Mouse (Mus musculus): ENCODE measurements at regions not wholly inside any gene's neighbourhood (a gene's known extent, or its start where the extent isn't known, plus 50 kb on each side); places are given as distances from the start of the nearest gene placed in this dataset.

DNA sequence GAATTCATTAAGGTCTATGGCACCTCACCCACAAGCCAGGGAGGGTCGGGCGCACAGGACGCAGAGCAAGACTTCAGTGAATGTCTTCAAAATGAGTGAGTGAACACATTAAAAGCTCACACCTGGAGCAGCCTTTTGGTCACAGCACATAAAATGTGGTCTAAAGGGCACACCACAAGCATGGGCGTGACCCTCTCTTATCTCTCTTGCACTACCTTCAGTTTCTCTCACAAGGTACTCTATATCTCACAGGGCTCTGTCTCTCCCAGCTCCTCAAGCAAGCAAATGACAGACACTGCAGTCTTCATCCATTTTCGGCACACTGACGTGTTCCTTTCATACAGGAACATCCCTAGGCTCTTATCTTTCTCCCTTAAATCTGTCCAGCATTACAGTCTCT, 444.0 kb downstream of the Slc16a7 start:
- DNase-seq = no peak

DNA sequence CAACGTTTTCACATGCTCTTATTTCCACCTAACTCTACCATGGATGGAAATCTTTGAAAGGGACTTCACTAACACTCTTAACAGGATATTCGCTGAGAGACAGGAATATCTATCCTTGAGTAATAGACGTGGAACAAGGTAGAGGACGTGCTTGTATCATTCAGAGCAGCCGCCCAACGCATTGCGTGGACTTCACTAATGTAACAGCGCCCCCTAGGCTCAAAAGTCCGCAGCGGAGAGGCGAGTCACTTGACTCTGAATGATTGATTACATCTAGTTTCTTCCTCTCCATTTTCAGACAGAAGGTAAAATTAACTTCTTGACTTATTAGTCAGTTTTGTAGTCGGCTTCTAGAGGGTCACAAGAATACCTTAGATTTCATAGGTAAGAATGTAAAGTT, 447.1 kb downstream of the Slc16a7 start:
- peak; percentile 16 to 26 for DNase-seq

DNA sequence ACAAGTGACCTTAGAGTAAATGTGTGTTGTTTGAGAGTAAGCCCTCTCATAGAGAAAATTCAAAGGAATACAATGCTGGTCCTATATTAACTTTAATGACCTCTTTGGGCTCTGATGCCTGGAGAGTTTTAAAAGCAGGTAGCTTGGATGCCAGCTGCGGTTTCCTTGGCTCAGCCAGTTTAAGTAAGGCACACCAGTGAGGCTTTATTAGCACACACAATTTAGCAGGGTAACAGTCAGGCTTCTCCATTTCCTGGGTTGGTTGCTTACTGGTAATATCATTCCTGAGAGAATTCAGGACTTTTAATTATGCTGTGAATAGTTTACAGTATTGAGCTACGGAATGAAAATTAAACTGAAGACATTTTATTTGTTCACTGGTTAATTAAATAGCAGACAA, 462.0 kb downstream of the Slc16a7 start:
- DNase-seq = no peak

DNA sequence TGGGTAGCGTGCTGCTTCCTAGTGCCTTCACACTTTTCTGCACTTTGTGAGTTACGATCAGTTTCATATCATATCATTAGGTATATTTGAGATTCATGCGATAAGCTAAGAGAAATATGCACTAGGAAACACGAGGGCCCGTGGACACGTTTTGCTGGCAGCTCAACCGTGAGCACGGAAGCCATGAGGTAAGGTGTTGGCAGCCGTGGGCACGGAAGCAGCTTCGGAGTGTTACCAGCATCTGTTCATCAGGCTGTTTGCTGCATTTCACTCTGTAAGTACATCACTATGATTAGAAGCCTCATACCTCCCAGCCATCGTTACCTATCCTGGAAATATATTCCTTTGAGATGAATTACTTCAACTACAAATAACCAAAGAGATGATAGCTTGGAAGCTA, 489.2 kb downstream of the Slc16a7 start:
- DNase-seq = peak; percentile 12 to 27

DNA sequence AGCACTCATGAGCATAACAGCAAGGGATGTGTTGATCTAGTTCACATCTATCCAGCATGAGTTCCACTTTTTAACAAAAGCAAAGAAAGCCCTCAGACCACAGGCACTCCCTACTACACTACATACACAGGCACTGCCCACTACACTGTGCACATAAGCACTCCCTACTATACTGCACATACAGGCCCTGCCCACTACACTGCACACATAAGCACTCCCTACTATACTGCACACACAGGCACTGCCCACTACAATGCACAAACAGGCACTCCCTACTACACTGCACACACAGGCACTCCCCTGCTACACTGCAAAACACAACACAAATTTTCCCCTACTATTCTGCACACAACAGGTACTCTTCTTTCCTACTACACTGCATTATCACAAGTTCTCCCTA, 510.7 kb downstream of the Slc16a7 start:
- DNase-seq = no peak

DNA sequence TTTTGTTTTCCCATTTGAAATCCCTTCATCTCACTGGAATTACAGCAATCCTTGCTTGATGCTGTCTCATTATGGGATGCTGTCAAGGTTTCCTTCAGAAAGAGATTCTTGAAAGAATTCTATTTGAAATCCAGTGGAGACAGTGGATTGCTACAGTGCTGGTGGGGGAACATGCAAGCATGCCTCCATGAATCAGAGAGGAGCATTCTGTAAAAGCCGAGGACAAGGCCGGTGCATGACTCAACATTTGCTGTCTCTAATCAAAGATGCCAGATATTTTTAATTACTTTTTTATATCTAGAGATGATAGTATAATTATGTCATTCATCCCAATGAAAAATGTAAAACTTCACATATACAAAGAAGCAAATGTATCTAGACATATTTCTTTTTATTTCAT, 511.6 kb downstream of the Slc16a7 start:
- DNase-seq = no peak

DNA sequence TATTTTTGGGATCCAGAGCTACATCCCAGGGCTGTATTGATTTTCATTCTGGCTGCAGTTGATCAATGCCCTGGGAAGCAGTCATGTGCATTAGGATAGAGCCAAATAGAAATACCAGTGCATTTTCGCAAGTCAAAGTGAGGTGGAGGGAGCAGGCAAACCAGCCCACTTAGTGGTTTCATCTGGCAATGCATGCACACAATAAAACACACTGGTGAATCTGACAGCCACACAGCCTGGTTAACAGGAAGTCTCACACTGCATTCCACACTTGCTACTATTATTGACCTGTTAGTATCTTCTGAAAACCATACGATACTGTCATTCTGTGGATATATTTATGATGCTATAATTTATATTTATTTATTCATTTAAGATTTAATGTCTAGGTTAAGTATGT, 517.1 kb downstream of the Slc16a7 start:
- DNase-seq = no peak

DNA sequence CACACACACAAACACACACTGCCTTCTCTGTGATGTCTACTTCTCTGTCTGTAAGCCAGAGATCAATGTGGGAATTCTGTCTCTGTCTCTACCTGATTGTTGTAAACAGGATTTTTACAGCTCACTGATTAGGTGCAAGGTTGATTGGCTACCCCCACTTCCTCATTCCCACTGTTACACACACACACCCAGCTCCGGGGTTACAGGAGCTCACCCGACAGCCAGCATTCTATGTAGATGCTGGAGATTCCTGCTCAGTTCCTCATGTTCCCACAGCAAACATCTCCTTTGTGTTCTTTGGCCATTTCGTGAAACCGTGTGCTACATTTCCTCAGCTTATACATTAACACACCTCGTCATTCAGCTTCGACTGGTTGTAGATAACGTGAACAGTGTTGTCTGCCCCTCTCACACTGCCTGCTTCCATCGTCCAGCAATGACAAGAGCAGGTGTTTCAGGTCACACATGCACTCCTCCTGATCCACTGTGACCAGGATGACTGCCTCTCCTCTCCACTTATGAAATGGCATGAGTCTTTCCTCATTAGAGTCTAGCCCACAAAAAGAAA, 546.6 kb downstream of the Slc16a7 start:
- DNase-seq = no peak

DNA sequence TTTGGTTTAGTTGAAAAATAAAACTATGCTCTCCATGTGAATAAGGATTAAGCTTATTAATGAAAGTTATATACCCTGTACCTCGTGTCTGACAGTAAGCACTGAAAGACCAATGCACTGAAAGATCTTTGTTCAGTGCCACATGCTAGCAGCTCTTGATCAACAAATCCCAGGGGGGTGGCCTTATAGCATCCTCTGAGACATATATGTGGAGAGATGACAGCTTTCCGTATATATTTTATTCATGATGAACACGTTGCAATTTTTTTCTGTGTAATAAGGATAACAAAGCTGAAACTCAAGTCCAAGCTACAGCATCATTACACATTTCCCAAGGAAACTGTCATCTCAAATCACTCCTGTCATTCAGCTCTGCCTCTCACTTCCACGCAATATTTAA, 555.3 kb downstream of the Slc16a7 start:
- DNase-seq = no peak

DNA sequence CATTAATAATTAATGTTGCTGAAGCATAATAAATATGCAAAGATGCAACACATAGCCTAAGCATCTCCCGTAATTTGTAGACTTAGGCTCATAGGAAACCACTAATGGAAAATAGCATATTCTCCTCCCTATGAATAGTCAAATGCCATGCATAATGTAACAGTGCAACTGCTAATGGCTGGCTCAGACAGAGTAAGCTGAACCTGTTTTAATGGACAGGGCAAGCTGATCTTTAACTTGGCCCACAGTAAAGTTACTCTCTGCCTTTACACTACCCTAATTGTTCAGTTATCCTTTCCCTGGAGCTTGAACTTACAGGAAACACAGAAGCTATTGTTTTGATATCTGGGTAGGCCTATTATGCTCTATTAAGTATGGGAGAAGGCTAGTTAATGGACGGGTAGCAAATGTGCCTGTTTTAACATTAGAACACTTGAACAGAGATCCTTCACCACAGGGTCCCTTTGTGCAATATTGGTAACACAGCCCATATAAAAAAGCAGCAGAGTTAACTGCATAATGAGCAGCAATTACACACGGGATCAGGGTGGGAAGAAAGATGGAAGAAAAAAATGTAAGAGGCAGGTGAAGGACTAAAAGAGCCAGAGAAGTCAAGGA, 585.2 kb downstream of the Slc16a7 start:
- DNase-seq = no peak
